Mouse (Mus musculus): ENCODE results near the gene March9. TPM values are rescaled to one million over a fixed set of nuclear protein-coding genes. Genes with fewer than 3 reads are reported as not detected.
"Not testable (repeated sequence)": the region's sequence is repeated elsewhere in the genome, so short reads cannot be mapped to it uniquely, and the experiment has no call there.

The March9 gene
- polyA plus RNA-seq, 1 experiment from 2014 or later: 0.79 TPM

GRCm38 (mm10) chr10:127076082-127076481 lies 16.1 kb upstream of the March9 start:
- H3K27ac ChIP-seq: no peak overlapping the region
- H3K4me3 ChIP-seq: no peak overlapping the region
- no peak for DNase-seq (ENCODE audit: low spot score)
- H3K27me3 ChIP-seq (ENCODE audit: low read depth, poor library complexity, severe bottlenecking): peaks cover 64% of the 10 kb centered on the region
- H3K36me3 ChIP-seq: no peaks in the 10 kb centered on the region
- peaks cover 44% of the 10 kb centered on the region for H3K4me1 ChIP-seq
- WGBS: 38% methylated on average over 4 of the region's 4 CpGs
- H3K9me3 ChIP-seq (replicated peaks): no peaks in the 10 kb centered on the region

- H3K36me3 ChIP-seq: no peaks in the 10 kb centered on the region
- H3K4me1 ChIP-seq: peaks cover 45% of the 10 kb centered on the region
- DNase-seq (ENCODE audit: low spot score): no peak
- peaks cover 60% of the 10 kb centered on the region for H3K27me3 ChIP-seq (ENCODE audit: low read depth, poor library complexity, severe bottlenecking)
- no peak overlapping the region for H3K4me3 ChIP-seq
- H3K27ac ChIP-seq: no peak overlapping the region
- WGBS: 82% methylated on average over 8 of the region's 8 CpGs
- no peaks in the 10 kb centered on the region for H3K9me3 ChIP-seq (replicated peaks)
Observed at GRCm38 (mm10) chr10:127075651-127076050, 15.7 kb upstream of the March9 start.

- 62% methylated on average over 9 of the region's 9 CpGs for WGBS
- DNase-seq (ENCODE audit: low spot score): no peak
- H3K9me3 ChIP-seq (replicated peaks): no peaks in the 10 kb centered on the region
- H3K27ac ChIP-seq: no peak within 1 kb of the TSS
- no peak within 1 kb of the TSS for H3K4me3 ChIP-seq
- peaks cover 54% of the 10 kb centered on the region for H3K27me3 ChIP-seq (ENCODE audit: low read depth, poor library complexity, severe bottlenecking)
- H3K36me3 ChIP-seq: no peaks in the 10 kb centered on the region
- H3K4me1 ChIP-seq: peaks cover 42% of the 10 kb centered on the region
Observed at GRCm38 (mm10) chr10:127075080-127075479, 15.1 kb upstream of the March9 start, which contains the start of gene Agap2. TSS of gene Agap2 (plus strand) at chr10:127075284.

GRCm38 (mm10) chr10:127073981-127074380 lies 14.0 kb upstream of the March9 start:
- DNase-seq (ENCODE audit: low spot score): no peak
- Histone ChIP-seq H3K4me1 (peaks cover 38% of the 10 kb centered on the region), H3K9me3 (replicated peaks) (no peaks in the 10 kb centered on the region), H3K27ac (no peak overlapping the region), H3K4me3 (no peak overlapping the region), H3K27me3 (ENCODE audit: low read depth, poor library complexity, severe bottlenecking) (peaks cover 43% of the 10 kb centered on the region), H3K36me3 (no peaks in the 10 kb centered on the region)
- WGBS: 92% methylated on average over 1 of the region's 1 CpGs

- not testable (repeated sequence) for H3K36me3 ChIP-seq; DNase-seq (ENCODE audit: low spot score); H3K9me3 ChIP-seq (replicated peaks); H3K27ac ChIP-seq; H3K4me3 ChIP-seq
- WGBS: 79% methylated on average over 2 of the region's 2 CpGs
- H3K4me1 ChIP-seq: peaks cover 35% of the 10 kb centered on the region
- peaks cover 33% of the 10 kb centered on the region for H3K27me3 ChIP-seq (ENCODE audit: low read depth, poor library complexity, severe bottlenecking)
Observed at GRCm38 (mm10) chr10:127072969-127073368, 13.0 kb upstream of the March9 start.

GRCm38 (mm10) chr10:127072270-127072669 lies 12.3 kb upstream of the March9 start:
- not testable (repeated sequence) for H3K4me3 ChIP-seq; H3K9me3 ChIP-seq (replicated peaks); DNase-seq (ENCODE audit: low spot score); H3K27ac ChIP-seq
- Histone ChIP-seq H3K27me3 (ENCODE audit: low read depth, poor library complexity, severe bottlenecking) (peaks cover 26% of the 10 kb centered on the region), H3K36me3 (peaks cover 16% of the 10 kb centered on the region), H3K4me1 (peaks cover 30% of the 10 kb centered on the region)
- WGBS: 92% methylated on average over 4 of the region's 4 CpGs

- Histone ChIP-seq H3K4me3 (peak overlapping the region; percentile 68), H3K36me3 (peaks cover 26% of the 10 kb centered on the region), H3K4me1 (peaks cover 33% of the 10 kb centered on the region), H3K27me3 (ENCODE audit: low read depth, poor library complexity, severe bottlenecking) (peaks cover 15% of the 10 kb centered on the region), H3K27ac (peak overlapping the region; percentile 89; the same call in 1 of the 2 replicates), H3K9me3 (replicated peaks) (no peaks in the 10 kb centered on the region)
- 80% methylated on average over 9 of the region's 9 CpGs for WGBS
- DNase-seq (ENCODE audit: low spot score): no peak
Observed at GRCm38 (mm10) chr10:127071203-127071602, 11.2 kb upstream of the March9 start.

GRCm38 (mm10) chr10:127070190-127071121 lies 10.5 kb upstream of the March9 start, which contains the start of gene Tspan31:
TSS of gene Tspan31 (minus strand) at chr10:127070264.
- Histone ChIP-seq H3K36me3 (peaks cover 34% of the 10 kb centered on the region), H3K9me3 (replicated peaks) (no peaks in the 10 kb centered on the region), H3K27ac (peak within 1 kb of the TSS; percentile 89), H3K27me3 (ENCODE audit: low read depth, poor library complexity, severe bottlenecking) (peaks cover 8% of the 10 kb centered on the region), H3K4me1 (peaks cover 30% of the 10 kb centered on the region), H3K4me3 (peak within 1 kb of the TSS; percentile 68)
- peak; percentile 85 for DNase-seq (ENCODE audit: low spot score)
- WGBS: 3% methylated on average over 36 of the region's 36 CpGs

- peaks cover 43% of the 10 kb centered on the region for H3K36me3 ChIP-seq
- WGBS: 11% methylated on average over 30 of the region's 30 CpGs
- peak overlapping the region; percentile 89 for H3K27ac ChIP-seq
- H3K27me3 ChIP-seq (ENCODE audit: low read depth, poor library complexity, severe bottlenecking): no peaks in the 10 kb centered on the region
- peak; percentile 53 for DNase-seq (ENCODE audit: low spot score)
- H3K4me3 ChIP-seq: peak overlapping the region; percentile 68
- peaks cover 37% of the 10 kb centered on the region for H3K4me1 ChIP-seq
- H3K9me3 ChIP-seq (replicated peaks): no peaks in the 10 kb centered on the region
Observed at GRCm38 (mm10) chr10:127069281-127070189, 9.6 kb upstream of the March9 start.

- H3K27ac ChIP-seq: peak overlapping the region; percentile 89
- H3K27me3 ChIP-seq (ENCODE audit: low read depth, poor library complexity, severe bottlenecking): no peaks in the 10 kb centered on the region
- peaks cover 38% of the 10 kb centered on the region for H3K4me1 ChIP-seq
- H3K9me3 ChIP-seq (replicated peaks): no peaks in the 10 kb centered on the region
- H3K4me3 ChIP-seq: peak overlapping the region; percentile 68
- H3K36me3 ChIP-seq: peaks cover 47% of the 10 kb centered on the region
- DNase-seq (ENCODE audit: low spot score): no peak
- 88% methylated on average over 9 of the region's 9 CpGs for WGBS
Observed at GRCm38 (mm10) chr10:127068360-127069038, 8.5 kb upstream of the March9 start.

- no peak for DNase-seq (ENCODE audit: low spot score)
- Histone ChIP-seq H3K36me3 (peaks cover 47% of the 10 kb centered on the region), H3K27me3 (ENCODE audit: low read depth, poor library complexity, severe bottlenecking) (peaks cover 6% of the 10 kb centered on the region), H3K4me1 (peaks cover 44% of the 10 kb centered on the region), H3K27ac (no peak overlapping the region), H3K4me3 (peak overlapping the region; percentile 16; the same call in 1 of the 2 replicates), H3K9me3 (replicated peaks) (no peaks in the 10 kb centered on the region)
- WGBS: 91% methylated on average over 14 of the region's 14 CpGs
Observed at GRCm38 (mm10) chr10:127066519-127067018, 6.6 kb upstream of the March9 start.

GRCm38 (mm10) chr10:127065981-127066380 lies 6.0 kb upstream of the March9 start:
- DNase-seq (ENCODE audit: low spot score): no peak
- peaks cover 12% of the 10 kb centered on the region for H3K27me3 ChIP-seq (ENCODE audit: low read depth, poor library complexity, severe bottlenecking)
- H3K9me3 ChIP-seq (replicated peaks): no peaks in the 10 kb centered on the region
- H3K4me3 ChIP-seq: no peak overlapping the region
- 94% methylated on average over 9 of the region's 9 CpGs for WGBS
- H3K27ac ChIP-seq: no peak overlapping the region
- H3K36me3 ChIP-seq: peaks cover 47% of the 10 kb centered on the region
- H3K4me1 ChIP-seq: peaks cover 39% of the 10 kb centered on the region

Data from limb, embryonic 10.5 days (tissue).